Comparison of ENCODE assay signal across 14 mouse cellular contexts in genomic region chr2:110167694-110168093, GRCm38 (mm10).
DNase-seq lines count a peak whose midpoint lies in the region.
"Had no signal": no experiment of that assay in that cellular context is flagged by ENCODE, and none has a peak within 500 bp of the region (broad histone marks: within the 10 kb centered on the region; RNA-seq: fewer than 3 reads in every experiment).

No protein-coding gene starts in this region.

- DNase-seq in 3T3-L1 (ENCODE audit: low read depth, low spot score) (peak; percentile 72), NIH3T3 (ENCODE audit: low read depth) (peak; percentile 56)
- peak; percentile 39 for DNase-seq in hindlimb bud, embryonic 11.5 days (ENCODE audit: extremely low spot score, low read depth, low spot score)
- no peak for DNase-seq in right cerebral cortex, postnatal 10 days (ENCODE audit: low spot score in 2 of 2)
- DNase-seq in heart, adult 8-10 months (ENCODE audit: low spot score): no peak
- DNase-seq in left cerebral cortex, adult 9 months (ENCODE audit: low spot score in 2 of 2): no peak
- DNase-seq: adrenal gland, adult 8-10 months; adrenal gland, postnatal 14 days; adrenal gland, postnatal 36 days; cerebellum, adult 11-12 months; cerebellum, adult 2 months; cerebellum, adult 9-10 months; cerebellum, postnatal 10 days; cerebellum, postnatal 25 days had no signal

Comparison
In these comparisons a context has a peak if more than half of its experiments do, and no peak if none do; other contexts are left out.
1. DNase-seq: peak in 3T3-L1 (single experiment), NIH3T3 (single experiment) and hindlimb bud, embryonic 11.5 days (single experiment); none in right cerebral cortex, postnatal 10 days (0 of 2), heart, adult 8-10 months (single experiment) and left cerebral cortex, adult 9 months (0 of 2).